In the genomic region with DNA sequence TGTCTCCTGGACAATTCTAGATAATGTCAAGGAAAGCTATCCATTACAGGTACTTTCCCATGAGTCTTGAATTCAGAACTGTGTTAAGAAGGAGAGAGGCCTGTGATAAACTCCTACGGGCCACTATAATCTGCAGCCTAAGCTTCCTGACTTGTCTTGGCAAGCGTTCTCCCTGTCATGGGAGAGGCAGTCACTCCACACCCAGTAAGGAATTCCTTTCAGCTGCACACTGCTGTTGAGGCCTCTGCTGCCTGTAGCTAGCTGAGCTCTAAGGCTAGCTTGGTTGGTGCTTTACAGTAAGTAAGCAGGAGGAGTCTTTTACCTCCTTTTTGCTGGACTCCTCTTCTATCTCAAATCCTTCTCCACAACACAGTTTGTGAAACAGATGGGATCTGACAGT, we compare ENCODE assay signal across 11 mouse cellular contexts.
DNase-seq lines count a peak whose midpoint lies in the region; ATAC-seq lines count a peak whose summit lies in the region.
"Had no signal": no experiment of that assay in that cellular context is flagged by ENCODE, and none has a peak within 500 bp of the region (broad histone marks: within the 10 kb centered on the region; RNA-seq: fewer than 3 reads in every experiment).

No protein-coding gene starts in this region.

- H3K36me3 ChIP-seq in liver, embryonic 11.5 days (ENCODE audit: control insufficient read depth, insufficient read depth, low read length): no peaks in the 10 kb centered on the region
- H3K36me3 ChIP-seq in liver, embryonic 12.5 days: no peaks in the 10 kb centered on the region
- H3K36me3 ChIP-seq in embryonic facial prominence, embryonic 11.5 days (replicated peaks; ENCODE audit: control insufficient read depth, insufficient read depth, low read depth, low read length): no peaks in the 10 kb centered on the region
- H3K36me3 ChIP-seq in heart, embryonic 15.5 days: no peaks in the 10 kb centered on the region
- no peaks in the 10 kb centered on the region for H3K36me3 ChIP-seq in limb, embryonic 15.5 days

- H3K4me3 ChIP-seq in liver, embryonic 11.5 days (ENCODE audit: low read depth, low read length): no peak overlapping the region
- H3K4me3 ChIP-seq in liver, embryonic 12.5 days: no peak overlapping the region
- H3K4me3 ChIP-seq in embryonic facial prominence, embryonic 11.5 days (ENCODE audit: low read depth, low read length): no peak overlapping the region
- no peak overlapping the region for H3K4me3 ChIP-seq in heart, embryonic 15.5 days
- no peak overlapping the region for H3K4me3 ChIP-seq in limb, embryonic 15.5 days

- no peaks in the 10 kb centered on the region for H3K27me3 ChIP-seq in liver, embryonic 11.5 days (replicated peaks; ENCODE audit: control insufficient read depth, insufficient read depth, low read length)
- no peaks in the 10 kb centered on the region for H3K27me3 ChIP-seq in liver, embryonic 12.5 days (replicated peaks)
- H3K27me3 ChIP-seq in embryonic facial prominence, embryonic 11.5 days (ENCODE audit: control insufficient read depth, insufficient read depth, low read length): no peaks in the 10 kb centered on the region
- no peaks in the 10 kb centered on the region for H3K27me3 ChIP-seq in heart, embryonic 15.5 days
- no peaks in the 10 kb centered on the region for H3K27me3 ChIP-seq in limb, embryonic 15.5 days

- peak; percentile 24 for DNase-seq in liver, embryonic 11.5 days (ENCODE audit: low spot score)
- DNase-seq in embryonic facial prominence, embryonic 11.5 days (ENCODE audit: low spot score): peak; percentile 18
- DNase-seq in layer of hippocampus, adult 11-12 months (ENCODE audit: low spot score): no peak
- DNase-seq: adrenal gland, adult 8-10 months; cerebellum, adult 8-10 months; liver; thymus, postnatal 36 days had no signal

- H3K4me1 ChIP-seq in liver, embryonic 11.5 days (replicated peaks; ENCODE audit: control insufficient read depth, insufficient read depth, low read length): no peaks in the 10 kb centered on the region
- no peaks in the 10 kb centered on the region for H3K4me1 ChIP-seq in liver, embryonic 12.5 days
- H3K4me1 ChIP-seq in embryonic facial prominence, embryonic 11.5 days (ENCODE audit: control insufficient read depth, insufficient read depth, low read length): no peaks in the 10 kb centered on the region
- peaks cover 8% of the 10 kb centered on the region; the same call in 1 of the 2 replicates for H3K4me1 ChIP-seq in heart, embryonic 15.5 days (replicated peaks)
- peaks cover 9% of the 10 kb centered on the region for H3K4me1 ChIP-seq in limb, embryonic 15.5 days

- 64% methylated on average over 2 of the region's 2 CpGs for WGBS in liver, embryonic 11.5 days
- 49% methylated on average over 2 of the region's 2 CpGs for WGBS in liver, embryonic 12.5 days (ENCODE audit: insufficient replicate concordance)
- 63% methylated on average over 2 of the region's 2 CpGs for WGBS in embryonic facial prominence, embryonic 11.5 days
- 18% methylated on average over 2 of the region's 2 CpGs for WGBS in heart, embryonic 15.5 days
- WGBS in limb, embryonic 15.5 days: 25% methylated on average over 2 of the region's 2 CpGs

- H3K9ac ChIP-seq in liver, embryonic 11.5 days (ENCODE audit: low read depth, low read length): no peak overlapping the region
- no peak overlapping the region for H3K9ac ChIP-seq in liver, embryonic 12.5 days
- no peak overlapping the region for H3K9ac ChIP-seq in embryonic facial prominence, embryonic 11.5 days (replicated peaks; ENCODE audit: low read length)
- no peak overlapping the region for H3K9ac ChIP-seq in heart, embryonic 15.5 days
- no peak overlapping the region for H3K9ac ChIP-seq in limb, embryonic 15.5 days

- no peak for ATAC-seq in liver, embryonic 11.5 days (replicated peaks; ENCODE audit: low FRiP score)
- no peak for ATAC-seq in liver, embryonic 12.5 days
- no peak for ATAC-seq in embryonic facial prominence, embryonic 11.5 days (replicated peaks; ENCODE audit: insufficient number of reproducible peaks, low FRiP score, low TSS enrichment, low read depth)
- peak; percentile 78 for ATAC-seq in heart, embryonic 15.5 days (replicated peaks; ENCODE audit: insufficient number of reproducible peaks, insufficient read depth, low FRiP score, low read depth)
- peak; percentile 69; the same call in 1 of the 2 replicates for ATAC-seq in limb, embryonic 15.5 days (ENCODE audit: insufficient number of reproducible peaks, low FRiP score, low TSS enrichment, low read depth)
- ATAC-seq in frontal cortex, adult (ENCODE audit: low TSS enrichment): no peak

- H3K9me3 ChIP-seq in liver, embryonic 11.5 days (ENCODE audit: control insufficient read depth, low read length): no peaks in the 10 kb centered on the region
- no peaks in the 10 kb centered on the region for H3K9me3 ChIP-seq in liver, embryonic 12.5 days (replicated peaks)
- H3K9me3 ChIP-seq in embryonic facial prominence, embryonic 11.5 days (replicated peaks; ENCODE audit: control insufficient read depth, low read length): no peaks in the 10 kb centered on the region
- H3K9me3 ChIP-seq in heart, embryonic 15.5 days (replicated peaks): no peaks in the 10 kb centered on the region
- H3K9me3 ChIP-seq in limb, embryonic 15.5 days: no peaks in the 10 kb centered on the region

- no peak overlapping the region for H3K4me2 ChIP-seq in liver, embryonic 11.5 days
- H3K4me2 ChIP-seq in liver, embryonic 12.5 days: no peak overlapping the region
- no peak overlapping the region for H3K4me2 ChIP-seq in embryonic facial prominence, embryonic 11.5 days (ENCODE audit: low read depth, low read length)
- H3K4me2 ChIP-seq in heart, embryonic 15.5 days: no peak overlapping the region
- no peak overlapping the region for H3K4me2 ChIP-seq in limb, embryonic 15.5 days

- H3K27ac ChIP-seq in liver, embryonic 11.5 days (ENCODE audit: low read depth, low read length): no peak overlapping the region
- H3K27ac ChIP-seq in liver, embryonic 12.5 days: no peak overlapping the region
- H3K27ac ChIP-seq in embryonic facial prominence, embryonic 11.5 days (replicated peaks; ENCODE audit: low read depth, low read length): no peak overlapping the region
- 0 out of 2 replicates have a peak overlapping the region, but pooled peaks have one; percentile 21 for H3K27ac ChIP-seq in heart, embryonic 15.5 days
- no peak overlapping the region for H3K27ac ChIP-seq in limb, embryonic 15.5 days

Comparison
In these comparisons a context has a peak if more than half of its experiments do, and no peak if none do; other contexts are left out.
1. ATAC-seq: peak in heart, embryonic 15.5 days (single experiment) and limb, embryonic 15.5 days (single experiment); none in liver, embryonic 11.5 days (single experiment), liver, embryonic 12.5 days (single experiment), embryonic facial prominence, embryonic 11.5 days (single experiment) and frontal cortex, adult (single experiment).